Mouse (Mus musculus): ENCODE data around the gene Tacc2.
"Not testable (repeated sequence)": the region's sequence is repeated elsewhere in the genome, so short reads cannot be mapped to it uniquely, and the experiment has no call there.

The Tacc2 gene

DNA sequence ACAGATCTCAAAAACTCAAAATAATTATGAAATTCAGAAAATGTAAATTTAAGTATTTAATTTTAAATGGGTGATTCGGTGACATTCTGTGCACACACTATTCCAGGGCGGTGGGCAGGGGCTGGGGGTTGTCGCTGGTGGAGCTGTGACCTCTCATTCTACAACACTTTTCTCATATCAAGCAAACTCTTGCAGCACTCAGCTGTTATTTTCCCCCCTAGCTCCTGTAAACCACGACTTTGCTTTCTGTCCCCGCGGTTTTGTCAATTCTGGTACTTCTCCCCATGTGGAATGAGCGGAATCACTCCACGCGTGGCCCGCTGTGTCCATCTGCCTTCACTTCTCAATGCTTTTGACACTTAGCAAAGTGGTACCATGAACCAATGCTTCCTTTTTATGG lies 3.5 kb upstream of the Tacc2 start:
- no peak for DNase-seq

DNA sequence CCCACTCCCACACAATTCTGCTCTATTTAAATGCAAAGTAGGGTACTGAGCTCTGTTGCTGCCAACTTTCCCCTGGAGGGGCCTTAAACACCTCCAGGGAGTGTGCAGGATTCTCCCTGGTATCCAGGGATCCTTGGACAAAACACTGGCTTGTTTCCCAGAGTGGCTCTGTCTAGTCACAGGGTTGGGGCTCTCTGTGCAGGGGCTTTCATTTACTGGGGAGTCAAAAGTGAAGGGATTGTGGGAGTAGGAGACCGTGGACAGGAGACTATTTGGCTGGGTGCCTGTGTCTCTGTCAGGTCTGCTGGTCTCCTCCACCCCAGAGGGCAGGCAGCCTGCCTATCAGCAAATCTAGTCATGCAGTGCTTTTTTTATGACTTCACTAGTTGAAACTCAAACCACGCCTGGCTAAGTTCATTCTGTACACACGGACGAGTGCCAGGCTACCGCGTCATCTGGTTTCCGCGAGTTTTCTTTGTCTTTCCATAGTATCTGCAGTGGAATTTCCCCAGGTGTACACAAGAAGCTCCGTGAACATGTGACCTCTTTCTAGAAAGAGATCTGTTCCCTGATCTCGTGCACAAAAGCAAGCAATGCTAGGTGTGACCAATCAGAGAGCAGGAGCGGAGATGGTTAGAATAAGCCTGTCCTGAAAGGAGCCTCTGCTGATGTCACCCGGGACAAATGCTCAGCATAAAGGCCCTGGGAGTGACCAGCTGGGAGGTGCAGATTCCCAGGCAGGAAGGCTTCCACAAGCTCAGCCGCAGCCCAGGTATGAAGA lies 2.8 kb upstream of the Tacc2 start:
- DNase-seq: no peak

DNA sequence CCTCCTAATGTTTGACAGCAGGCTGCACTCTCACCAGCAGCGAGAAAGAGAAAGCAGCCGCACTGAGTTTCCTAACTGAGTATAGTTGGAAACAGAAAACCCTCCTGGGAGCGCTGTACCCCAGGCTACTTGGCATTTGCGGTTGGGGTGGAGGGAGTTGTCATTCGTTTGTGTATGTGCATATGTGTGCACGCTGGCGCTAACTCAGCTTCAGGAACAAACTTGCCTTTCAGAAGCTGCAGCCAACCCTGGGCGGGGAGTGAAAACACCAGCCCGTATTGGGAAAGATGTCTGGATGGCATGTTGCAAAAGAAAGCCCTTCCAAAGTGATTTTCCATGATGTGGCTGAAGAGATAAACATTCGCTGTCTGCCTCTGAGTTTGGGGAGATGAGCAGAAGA lies 257 bp upstream of the Tacc2 start:
- peak; percentile 25 for DNase-seq

DNA sequence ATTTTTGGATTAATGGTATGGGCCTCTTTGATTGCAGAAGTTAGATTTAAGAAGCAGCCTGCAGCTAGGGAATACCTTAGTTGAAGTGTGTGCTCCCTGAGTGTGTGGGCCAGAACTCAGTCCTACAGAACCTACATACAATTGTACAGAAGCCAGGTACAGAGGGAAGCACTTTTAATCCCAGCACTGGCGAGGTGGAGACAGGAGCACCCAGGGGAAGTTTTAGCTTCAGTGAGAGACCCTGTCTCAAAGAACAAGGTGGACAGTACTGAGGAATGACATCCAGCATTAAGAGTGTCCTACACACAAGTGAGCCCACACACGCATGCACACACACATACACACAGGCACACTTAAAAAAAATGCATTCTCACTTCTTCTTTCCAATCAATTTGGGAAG lies 828 bp downstream of the Tacc2 start:
- no peak for DNase-seq

DNA sequence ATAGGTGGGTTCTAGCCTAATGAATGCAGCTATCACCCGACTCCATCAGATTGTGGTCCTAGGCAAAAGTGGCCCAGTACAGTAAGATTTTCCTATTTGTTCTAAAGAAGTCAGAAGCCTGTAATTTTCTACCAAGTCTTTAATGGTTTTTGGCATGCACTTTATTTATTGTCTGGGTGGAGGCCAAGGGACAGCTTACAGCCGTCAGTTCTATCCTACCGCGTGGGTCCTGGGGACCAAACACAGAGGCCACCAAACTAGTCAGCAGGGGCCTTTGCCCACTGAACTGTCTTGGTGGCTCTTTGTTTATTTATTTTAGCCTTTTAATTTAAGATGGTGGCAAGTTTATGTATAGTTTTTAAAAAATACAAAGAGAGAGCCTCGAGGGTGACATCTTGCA lies 1.4 kb downstream of the Tacc2 start:
- DNase-seq: no peak

DNA sequence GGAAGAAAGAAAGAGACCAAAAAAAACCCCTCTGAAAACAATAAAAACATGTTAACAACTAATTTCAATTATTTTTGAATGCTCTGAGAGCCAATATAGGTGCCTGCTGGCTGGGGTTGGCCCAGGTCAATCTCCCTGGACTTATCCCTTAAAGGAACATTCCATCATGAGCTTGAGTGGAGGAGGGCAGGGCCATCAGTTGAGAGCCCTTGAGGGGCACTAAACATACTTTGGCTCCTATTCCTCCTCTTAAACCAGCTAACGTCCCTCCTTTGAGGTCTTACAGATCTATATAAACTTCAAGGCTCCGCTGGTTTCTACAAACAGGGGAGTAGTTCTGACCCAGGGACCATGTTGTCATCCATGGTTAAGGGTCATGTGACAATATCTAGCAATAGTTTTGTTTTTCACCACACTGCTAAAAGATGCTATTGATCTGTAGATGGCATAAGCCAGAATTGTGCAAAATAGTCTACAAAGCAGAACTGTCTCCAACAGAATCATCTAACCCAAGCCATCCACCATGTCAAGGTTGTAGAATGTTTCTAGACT lies 9.4 kb downstream of the Tacc2 start:
- no peak for DNase-seq

DNA sequence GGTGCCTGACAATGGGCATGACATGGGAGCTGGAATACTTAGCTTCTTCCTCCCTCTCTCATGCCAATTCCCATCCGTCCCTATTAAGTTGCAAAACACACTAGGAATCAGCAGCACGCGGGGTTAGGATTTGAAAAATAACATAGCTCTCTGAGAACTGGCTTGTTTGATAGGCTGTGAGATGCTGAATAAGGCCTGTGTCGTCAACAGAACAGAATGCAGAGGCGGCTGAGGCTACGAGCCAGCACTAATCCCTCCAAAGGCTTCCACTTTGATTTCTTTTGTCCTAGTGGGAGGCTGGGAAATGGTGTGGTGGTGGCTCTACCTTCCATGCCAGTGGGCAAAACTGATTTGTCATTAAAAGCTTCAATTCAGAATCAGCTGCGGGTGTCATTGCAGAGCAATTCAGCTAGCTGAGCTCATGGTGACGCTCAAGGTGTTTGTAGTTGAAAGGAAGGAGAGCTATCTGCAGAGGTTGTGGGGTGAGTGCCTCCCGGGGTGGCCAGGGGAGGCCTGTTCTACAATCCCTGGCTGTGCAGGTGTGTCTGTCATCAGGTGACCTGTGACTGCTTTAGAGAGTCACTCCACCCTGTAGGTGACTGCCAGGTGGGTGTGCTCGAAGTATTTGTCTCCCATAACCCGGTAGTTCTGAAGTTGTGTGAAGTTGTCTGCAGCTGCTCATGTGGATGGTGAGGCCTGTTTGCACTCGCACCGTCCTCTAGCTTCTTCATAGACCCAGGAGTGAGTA lies 13.0 kb downstream of the Tacc2 start:
- no peak for DNase-seq

DNA sequence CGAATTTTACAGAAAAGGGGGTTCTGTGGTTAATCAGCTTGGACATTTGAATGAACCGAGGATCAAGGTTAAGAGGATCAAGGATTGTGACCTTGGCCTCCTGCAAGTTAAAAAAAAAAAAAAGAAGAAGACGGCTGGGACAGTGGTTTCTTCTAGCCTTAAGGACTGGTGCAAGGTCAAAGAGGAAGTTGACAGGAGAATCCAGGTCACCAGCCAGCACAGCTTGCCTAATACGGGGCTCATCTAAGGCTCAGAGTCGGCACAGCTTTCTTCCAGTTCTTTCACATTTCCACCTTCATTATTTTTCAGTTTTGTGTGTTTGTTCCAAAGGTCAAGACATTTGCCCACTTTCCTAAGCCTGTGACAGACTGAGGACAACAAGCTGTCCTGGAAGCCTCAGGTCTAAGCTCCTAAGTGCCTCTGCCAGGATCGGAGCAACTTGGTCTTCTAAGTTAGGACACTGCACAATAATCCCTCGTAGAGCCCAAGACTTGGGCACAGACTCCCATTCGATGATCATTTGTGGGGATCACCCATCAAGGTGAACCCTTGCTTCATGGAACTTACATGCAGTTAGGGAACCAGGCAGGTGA lies 13.7 kb downstream of the Tacc2 start:
- no peak for DNase-seq

DNA sequence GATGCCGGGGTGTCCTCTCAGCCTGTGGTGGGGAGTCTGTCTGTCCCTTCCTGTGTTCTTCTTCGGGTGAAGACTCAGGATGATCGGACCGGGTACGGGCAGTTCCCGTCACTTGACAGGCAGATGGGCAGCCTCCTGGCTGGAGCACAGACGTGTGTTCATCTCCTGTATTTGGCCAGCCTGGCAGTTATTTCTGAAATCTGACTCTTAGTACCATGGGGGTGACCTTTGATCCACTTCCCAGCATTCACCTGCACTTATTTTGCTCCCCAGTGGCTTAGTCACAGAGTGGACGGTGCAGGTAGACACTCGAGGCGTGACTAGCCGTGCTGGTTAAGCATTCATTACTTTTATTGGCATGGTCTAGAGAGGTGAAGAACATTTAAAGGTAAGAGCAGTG lies 15.7 kb downstream of the Tacc2 start:
- not testable (repeated sequence) for DNase-seq

DNA sequence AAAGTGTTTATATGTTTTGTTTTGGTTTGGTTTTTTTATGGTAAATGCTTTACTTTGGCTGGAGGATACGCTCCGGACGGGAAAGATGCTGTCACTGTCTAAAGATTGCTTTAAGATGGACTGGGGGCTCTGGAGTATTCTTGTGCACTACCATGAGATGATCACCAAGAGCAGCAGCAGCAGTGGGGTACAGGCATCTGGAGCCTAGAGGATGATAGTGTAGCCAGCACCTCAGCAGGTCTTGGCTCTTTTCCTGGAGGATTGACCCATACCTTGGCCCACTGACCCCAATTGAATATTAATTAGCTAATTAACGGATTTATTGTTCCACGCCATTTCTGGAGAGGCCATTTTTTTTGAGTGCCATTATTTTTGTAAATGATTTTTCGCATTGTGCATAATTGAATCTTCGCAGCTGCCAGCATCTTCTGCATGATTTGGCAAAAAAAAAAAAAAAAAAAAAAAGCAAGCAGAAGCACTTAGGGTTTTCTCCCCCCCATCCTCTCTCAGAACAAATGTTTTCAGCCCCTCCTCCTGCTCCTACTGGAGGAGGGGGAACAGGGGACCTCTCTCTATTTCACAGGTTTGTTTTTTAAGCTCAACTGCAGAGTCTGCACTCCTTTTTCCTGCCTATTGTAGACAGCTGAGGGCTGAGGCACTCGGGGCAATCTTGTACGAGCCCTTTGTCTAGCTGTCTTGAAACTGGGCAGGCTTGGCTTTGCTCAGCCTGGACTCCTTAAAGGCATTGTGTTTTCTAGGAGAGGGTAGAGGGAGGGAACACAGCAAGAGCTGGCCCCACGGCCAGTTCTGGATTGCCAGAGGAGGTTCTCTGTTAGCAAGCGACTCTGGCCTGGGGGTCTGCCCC lies 16.4 kb downstream of the Tacc2 start:
- DNase-seq: not testable (repeated sequence)

DNA sequence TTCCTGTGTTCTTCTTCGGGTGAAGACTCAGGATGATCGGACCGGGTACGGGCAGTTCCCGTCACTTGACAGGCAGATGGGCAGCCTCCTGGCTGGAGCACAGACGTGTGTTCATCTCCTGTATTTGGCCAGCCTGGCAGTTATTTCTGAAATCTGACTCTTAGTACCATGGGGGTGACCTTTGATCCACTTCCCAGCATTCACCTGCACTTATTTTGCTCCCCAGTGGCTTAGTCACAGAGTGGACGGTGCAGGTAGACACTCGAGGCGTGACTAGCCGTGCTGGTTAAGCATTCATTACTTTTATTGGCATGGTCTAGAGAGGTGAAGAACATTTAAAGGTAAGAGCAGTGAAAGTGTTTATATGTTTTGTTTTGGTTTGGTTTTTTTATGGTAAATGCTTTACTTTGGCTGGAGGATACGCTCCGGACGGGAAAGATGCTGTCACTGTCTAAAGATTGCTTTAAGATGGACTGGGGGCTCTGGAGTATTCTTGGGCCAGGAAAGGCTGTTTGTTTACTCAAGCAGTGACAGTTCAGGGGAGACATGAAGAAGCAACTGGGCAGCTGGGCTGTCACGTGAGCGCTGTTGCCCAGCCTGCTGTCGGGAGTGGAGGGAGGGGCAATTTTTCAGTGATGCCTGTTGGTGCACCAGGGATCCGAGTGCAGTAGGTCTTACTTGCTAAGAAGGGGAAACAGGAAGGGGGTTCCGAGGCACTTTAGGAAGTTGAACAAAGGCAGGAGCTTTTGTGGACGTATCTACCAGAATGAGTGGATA lies 19.0 kb downstream of the Tacc2 start:
- DNase-seq: not testable (repeated sequence)

DNA sequence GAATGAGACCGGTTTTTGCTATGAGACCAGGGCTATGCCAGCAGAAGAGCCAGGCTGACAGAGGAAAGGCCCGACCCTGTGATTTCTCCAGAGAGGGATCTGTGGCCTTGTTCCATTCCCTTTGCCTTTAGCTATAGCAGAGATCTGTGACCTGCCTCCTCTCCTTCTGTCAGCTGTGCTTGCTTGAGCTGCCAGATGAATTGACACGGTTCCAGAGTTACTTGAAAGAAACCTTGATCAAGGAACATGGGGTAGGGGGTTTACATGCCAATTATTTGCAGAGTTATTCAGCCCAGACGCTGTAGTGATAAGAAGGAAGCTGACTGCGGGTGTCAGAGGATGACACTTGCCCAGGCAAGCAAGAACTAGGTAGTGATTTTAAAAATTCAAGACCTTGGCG lies 20.3 kb downstream of the Tacc2 start:
- no peak for DNase-seq

DNA sequence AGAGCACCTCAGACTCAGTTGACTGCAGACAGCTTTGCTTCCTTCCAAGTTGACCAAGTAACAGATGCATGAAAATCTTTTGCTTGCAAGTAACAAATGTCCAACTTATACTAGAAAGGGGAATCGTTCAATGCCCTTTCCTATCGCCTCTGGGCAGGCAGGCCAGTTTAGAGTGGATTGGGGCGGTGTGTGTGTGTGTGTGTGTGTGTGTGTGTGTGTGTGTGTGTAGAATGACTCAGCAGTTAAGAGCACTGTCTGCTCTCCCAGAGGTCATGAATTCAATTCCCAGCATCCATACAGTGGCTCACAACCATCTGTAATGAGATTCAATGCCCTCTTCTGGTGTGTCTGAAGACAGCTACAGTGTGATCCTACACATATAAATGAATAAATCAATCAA lies 22.8 kb downstream of the Tacc2 start:
- no peak for DNase-seq

DNA sequence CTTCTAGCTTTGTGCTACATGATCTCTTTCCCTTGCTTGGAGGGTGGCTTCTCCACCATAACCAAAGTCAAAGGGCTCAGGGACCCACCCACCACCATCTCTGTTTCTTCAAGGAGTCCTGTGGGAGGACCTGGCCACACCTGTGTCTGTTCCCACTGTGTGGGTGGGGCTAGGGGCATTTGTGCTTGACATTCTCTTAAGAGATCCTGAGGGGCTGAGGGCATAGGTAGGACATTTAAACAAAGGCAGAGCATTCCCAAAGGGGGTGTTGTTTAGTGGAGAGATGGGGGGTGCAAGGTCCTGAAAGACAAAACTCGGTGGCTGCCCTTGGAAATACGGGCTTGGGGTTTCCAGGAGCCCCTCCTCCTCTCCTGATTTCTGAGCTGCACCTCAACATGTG lies 23.3 kb downstream of the Tacc2 start:
- DNase-seq: no peak

DNA sequence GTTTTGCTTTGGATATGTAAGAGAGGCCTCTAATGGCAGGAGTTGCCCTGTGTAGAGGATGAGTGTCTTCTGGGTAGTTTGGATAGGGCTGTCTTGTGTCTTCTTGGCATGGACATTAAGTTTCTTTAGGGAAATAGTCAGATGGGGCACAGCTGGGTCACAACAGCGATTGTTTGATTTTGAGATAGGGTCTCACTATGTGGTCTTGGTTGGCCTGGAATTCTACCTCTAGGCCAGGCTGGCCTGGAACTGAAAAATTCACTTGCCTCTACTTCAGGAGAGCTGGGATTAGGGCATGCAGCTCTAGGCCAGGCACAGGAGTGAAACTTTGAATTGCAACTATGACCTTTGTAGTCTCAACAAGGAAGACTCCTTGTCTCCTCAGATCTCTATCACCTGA lies 25.6 kb downstream of the Tacc2 start:
- no peak for DNase-seq

DNA sequence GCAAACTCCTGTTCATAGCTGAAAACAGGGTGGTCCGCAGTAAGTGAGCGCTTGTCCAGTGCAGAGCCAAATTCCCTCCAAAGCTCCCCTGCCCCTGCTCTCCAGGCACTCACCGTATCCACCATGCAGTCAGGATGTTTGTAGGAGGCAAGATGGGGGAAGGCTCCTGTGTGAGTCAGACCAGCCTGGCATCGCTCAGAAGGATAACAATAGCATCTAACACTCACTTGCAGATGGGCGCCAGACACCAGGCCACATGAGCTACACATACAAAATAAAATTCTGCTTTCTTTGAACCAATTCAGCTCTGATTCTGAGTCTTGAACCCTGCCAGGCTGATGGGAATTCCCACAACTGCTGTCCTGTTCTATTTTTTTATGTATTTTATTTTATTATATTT lies 26.3 kb downstream of the Tacc2 start:
- DNase-seq: peak; percentile 87

DNA sequence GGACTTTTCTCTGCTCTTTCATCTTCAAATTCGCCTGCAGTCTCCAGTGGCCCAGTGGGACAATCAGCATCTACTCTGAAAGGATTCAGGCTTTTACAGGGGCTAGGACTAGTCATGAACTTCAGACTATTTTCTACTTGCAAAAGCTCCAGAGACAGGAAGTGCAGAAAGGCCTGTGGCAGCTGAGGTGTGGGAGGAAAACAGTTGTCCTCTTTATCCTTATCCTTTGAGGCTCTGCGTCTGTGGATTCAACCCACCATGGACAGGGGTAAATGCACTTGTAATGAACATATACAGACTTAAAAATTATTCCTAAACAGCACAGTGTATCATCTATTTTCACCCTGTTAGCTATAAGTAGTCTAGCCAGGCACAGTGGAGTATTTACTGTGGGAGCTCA lies 27.2 kb downstream of the Tacc2 start:
- peak; percentile 60 for DNase-seq

DNA sequence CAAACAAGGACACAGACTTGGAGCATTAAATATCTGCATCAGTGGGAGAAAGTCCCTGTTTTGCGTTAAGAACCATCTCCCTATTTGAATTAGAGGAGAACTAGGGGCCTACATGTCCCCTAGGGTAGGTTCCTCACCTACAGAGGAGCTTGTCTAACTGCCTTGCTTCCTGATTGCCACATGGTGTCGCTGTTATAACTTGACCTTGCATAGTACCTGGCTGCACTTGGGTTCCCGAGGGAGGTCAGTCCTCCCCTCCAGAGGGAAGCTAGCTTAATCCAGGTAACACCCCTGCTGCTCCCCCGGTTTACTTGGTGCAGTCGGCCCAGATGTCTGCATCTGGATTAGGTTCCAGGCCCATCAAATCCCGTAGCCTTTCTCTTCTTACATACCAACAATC lies 27.9 kb downstream of the Tacc2 start:
- DNase-seq: no peak

DNA sequence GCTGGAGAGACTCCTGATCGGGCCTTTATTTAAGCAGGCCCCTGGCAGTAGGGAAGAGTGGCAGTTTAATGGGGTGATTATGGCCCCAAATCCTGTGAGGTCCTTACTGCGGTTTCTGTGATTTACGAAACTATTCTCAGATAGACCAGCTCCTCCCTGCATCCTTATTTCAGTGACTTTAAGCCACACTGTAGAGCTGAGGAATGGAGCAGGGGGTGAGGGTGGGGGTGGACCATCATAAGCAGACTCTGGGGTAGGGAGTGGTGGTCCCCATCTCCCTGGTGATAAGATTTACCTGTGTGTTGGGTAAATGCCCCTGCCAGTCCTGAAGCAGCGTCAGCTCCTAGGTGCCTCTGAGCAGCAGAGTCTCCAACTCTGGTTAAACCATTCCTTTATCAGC lies 29.7 kb downstream of the Tacc2 start:
- DNase-seq: no peak

DNA sequence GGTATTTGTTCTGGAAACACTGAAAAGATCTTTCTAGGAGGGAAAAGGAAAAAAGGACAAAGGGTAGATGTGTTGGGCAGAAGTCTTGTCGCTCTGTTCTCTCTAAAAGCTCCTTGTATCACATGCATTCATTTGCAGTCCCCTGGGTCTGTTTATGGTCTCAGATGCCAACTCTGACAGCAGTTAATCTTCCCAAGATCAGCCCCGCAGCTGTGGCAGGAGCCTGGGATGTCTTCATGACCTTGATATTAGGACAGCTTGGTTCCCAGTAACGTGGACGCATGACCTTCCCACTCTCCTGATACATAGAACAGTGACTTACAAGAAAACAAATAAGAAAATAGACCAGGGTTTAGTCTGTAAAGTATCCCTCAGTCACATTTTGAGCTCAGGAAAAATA lies 36.7 kb downstream of the Tacc2 start:
- DNase-seq: no peak

DNA sequence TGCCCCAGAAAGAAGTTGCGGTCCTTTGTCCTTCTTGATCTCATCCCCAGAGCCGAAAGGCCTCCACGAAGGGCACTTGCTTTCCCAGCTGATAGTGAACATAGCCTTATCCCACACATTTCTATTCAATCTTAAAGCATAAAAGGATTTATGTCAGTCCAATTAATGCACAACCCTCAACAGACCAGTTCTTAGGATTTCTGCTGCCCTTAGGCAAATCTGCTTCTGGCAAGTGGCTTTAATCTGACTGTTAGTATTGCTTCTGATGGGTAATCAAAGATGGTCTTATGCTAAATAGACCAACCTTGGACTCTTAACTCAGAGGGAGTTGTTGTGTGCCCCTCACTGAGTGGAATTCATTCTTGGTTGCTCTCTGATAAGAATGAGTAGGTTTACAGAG lies 40.4 kb downstream of the Tacc2 start:
- DNase-seq: no peak

DNA sequence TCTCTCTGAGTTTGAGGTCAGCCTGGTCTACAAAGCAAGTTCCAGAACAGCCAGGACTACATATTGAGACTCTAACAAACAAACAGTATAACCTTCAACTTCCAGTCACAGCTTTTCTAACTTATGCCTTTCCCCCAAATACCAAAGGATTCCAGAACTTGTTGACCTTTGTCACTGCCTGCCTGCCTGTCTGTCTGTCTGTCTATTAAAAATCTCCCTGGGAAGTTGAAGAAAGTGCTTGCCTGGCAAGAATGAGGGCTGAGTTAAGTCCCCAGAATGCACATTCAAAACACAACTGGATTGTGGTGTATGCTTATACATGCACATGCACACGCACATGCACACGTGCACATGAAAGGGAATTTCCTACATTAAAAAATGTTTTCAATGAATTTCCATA lies 43.8 kb downstream of the Tacc2 start:
- no peak for DNase-seq

All from right cerebral cortex, adult 18-20 months (tissue).